Mouse (Mus musculus) liver, embryonic 14.5 days (tissue): ENCODE measurements at regions not wholly inside any gene's neighbourhood (a gene's known extent, or its start where the extent isn't known, plus 50 kb on each side); places are given as distances from the start of the nearest gene placed in this dataset.

Source experiments
- ATAC-seq: fragments of 200-750 bp; cut with Nextera tagmentation; 2 replicates; pipeline ENCODE4 v1.8.0; 2017; ENCODE audit warnings: moderate number of reproducible peaks, mild to moderate bottlenecking, moderate library complexity; ENCODE audit not compliant: insufficient read depth
- DNase-seq, 3 experiments: peaks; one replicate each; pipeline ENCODE4 v3.0.0-alpha.2; 2012 to 2013; ENCODE audit warnings: low read depth in 3 of 3, low spot score in 3 of 3
- H3K27ac ChIP-seq: fragments of 300-500 bp; sonication (generic); 2 replicates; pipeline ENCODE4 v1.5.1; 2014; ENCODE audit warnings: moderate library complexity, mild to moderate bottlenecking, control low read depth, inconsistent platforms
- H3K27me3 ChIP-seq: fragments of 300-500 bp; sonication (generic); 2 replicates; pipeline ENCODE4 v1.6.1; 2014; ENCODE audit warnings: mild to moderate bottlenecking, low read length, moderate library complexity; ENCODE audit not compliant: control insufficient read depth, insufficient read depth
- H3K36me3 ChIP-seq: fragments of 300-500 bp; sonication (generic); replicated peaks from 2 replicates; pipeline ENCODE4 v1.6.1; 2014; ENCODE audit warnings: low read depth; ENCODE audit not compliant: control insufficient read depth, insufficient read depth
- H3K4me1 ChIP-seq, 2 experiments: fragments of 200-500 bp in 1 of 2; fragments of 300-500 bp in 1 of 2; sonication (generic) in 1 of 2; replicated peaks; 2 replicates each; pipeline ENCODE4 v1.6.1; 2012 to 2014; ENCODE audit warnings: antibody characterized with exemption in 1 of 2, inconsistent platforms in 1 of 2, low read length in 1 of 2; ENCODE audit not compliant: control insufficient read depth in 2 of 2, insufficient read depth in 2 of 2
- H3K4me2 ChIP-seq: fragments of 300-500 bp; sonication (generic); 2 replicates; pipeline ENCODE4 v1.6.1; 2014; ENCODE audit warnings: low read depth, mild to moderate bottlenecking, control low read depth, moderate library complexity
- H3K4me3 ChIP-seq, 2 experiments: fragments of 200-500 bp in 1 of 2; fragments of 300-500 bp in 1 of 2; sonication (generic) in 1 of 2; 2 replicates each; pipeline ENCODE4 v1.5.1; 2012 to 2014; ENCODE audit warnings: low read depth in 2 of 2, low read length in 2 of 2, mild to moderate bottlenecking in 2 of 2, control low read depth in 1 of 2, inconsistent platforms in 1 of 2, moderate library complexity in 1 of 2; ENCODE audit not compliant: insufficient read depth in 1 of 2
- H3K9ac ChIP-seq: fragments of 300-500 bp; sonication (generic); replicated peaks from 2 replicates; pipeline ENCODE4 v1.6.1; 2014; ENCODE audit warnings: mild to moderate bottlenecking, control low read depth, moderate library complexity
- H3K9me3 ChIP-seq: fragments of 300-500 bp; sonication (generic); 2 replicates; pipeline ENCODE4 v1.6.1; 2016; ENCODE audit warnings: low read length, mixed read lengths; ENCODE audit not compliant: control insufficient read depth
- CTCF ChIP-seq: IDR thresholded peaks from 2 replicates; pipeline ENCODE4 v1.5.1; 2016; ENCODE audit warnings: antibody characterized with exemption, low read depth, control low read depth
- EP300 ChIP-seq: IDR thresholded peaks from 2 replicates; pipeline ENCODE4 v1.6.1; 2016; ENCODE audit warnings: antibody characterized with exemption, low read depth
- WGBS: fragments of 180-500 bp; shearing (Covaris S2); extraction: QIAGEN DNeasy Blood & Tissue Kit; methylation state at CpG from one replicate; pipeline ENCODE4 v1.1.7; 2014; ENCODE audit not compliant: insufficient replicate concordance; 5-methylcytosine and 5-hydroxymethylcytosine counted together

- Histone ChIP-seq H3K36me3 (no peaks in the 10 kb centered on the region), H3K27me3 (no peaks in the 10 kb centered on the region), H3K4me3 (no peak overlapping the region), H3K4me2 (no peak overlapping the region), H3K27ac (no peak overlapping the region), H3K9ac (no peak overlapping the region), H3K9me3 (no peaks in the 10 kb centered on the region), H3K4me1 (peaks cover 0 to 16% of the 10 kb centered on the region in 2 experiments; a peak in 3 of 4 replicates)
- TF ChIP-seq EP300 (no peak), CTCF (no peak)
- ATAC-seq (no peak), DNase-seq (no peak)
- WGBS: 80% methylated on average over 9 of the region's 9 CpGs
These were observed 97.8 kb upstream of the Parp11 start for GRCm38 (mm10) chr6:127348770-127349409.

- Histone ChIP-seq H3K27ac (no peak overlapping the region), H3K4me1 (peaks cover 0 to 16% of the 10 kb centered on the region in 2 experiments; a peak in 3 of 4 replicates), H3K27me3 (no peaks in the 10 kb centered on the region), H3K9me3 (no peaks in the 10 kb centered on the region), H3K9ac (no peak overlapping the region), H3K4me2 (no peak overlapping the region), H3K36me3 (no peaks in the 10 kb centered on the region), H3K4me3 (no peak overlapping the region)
- ATAC-seq (no peak), DNase-seq (no peak)
- 69% methylated on average over 12 of the region's 12 CpGs for WGBS
- TF ChIP-seq CTCF: no peak
- no peak for TF ChIP-seq EP300
These were observed 97.0 kb upstream of the Parp11 start for GRCm38 (mm10) chr6:127349479-127350110.

GRCm38 (mm10) chr6:127351691-127352090 lies 94.9 kb upstream of the Parp11 start:
- ATAC-seq (no peak), DNase-seq (no peak)
- Histone ChIP-seq H3K27me3 (no peaks in the 10 kb centered on the region), H3K4me3 (no peak overlapping the region), H3K4me1 (peaks cover 0 to 7% of the 10 kb centered on the region in 2 experiments; a peak in 1 of 4 replicates), H3K4me2 (no peak overlapping the region), H3K9ac (no peak overlapping the region), H3K36me3 (no peaks in the 10 kb centered on the region), H3K27ac (no peak overlapping the region), H3K9me3 (no peaks in the 10 kb centered on the region)
- no peak for TF ChIP-seq EP300
- no peak for TF ChIP-seq CTCF
- 40% methylated on average over 5 of the region's 5 CpGs for WGBS

GRCm38 (mm10) chr6:127355112-127355511 lies 91.5 kb upstream of the Parp11 start:
- 42% methylated on average over 6 of the region's 6 CpGs for WGBS

GRCm38 (mm10) chr6:127356442-127356841 lies 90.2 kb upstream of the Parp11 start:
- TF ChIP-seq EP300 (no peak), CTCF (no peak)
- Histone ChIP-seq H3K27me3 (no peaks in the 10 kb centered on the region), H3K4me3 (no peak overlapping the region), H3K9ac (no peak overlapping the region), H3K4me2 (no peak overlapping the region), H3K27ac (no peak overlapping the region), H3K4me1 (peaks cover 3 to 4% of the 10 kb centered on the region in 2 experiments; a peak in 1 of 4 replicates), H3K9me3 (no peaks in the 10 kb centered on the region), H3K36me3 (no peaks in the 10 kb centered on the region)
- no peak for DNase-seq
- ATAC-seq: no peak
- 60% methylated on average over 8 of the region's 8 CpGs for WGBS

More at GRCm38 (mm10) chr6:127355112-127355511, 91.5 kb upstream of the Parp11 start:
- H3K4me1 ChIP-seq: peaks cover 3 to 8% of the 10 kb centered on the region in 2 experiments; a peak in 1 of 4 replicates
- no peaks in the 10 kb centered on the region for H3K9me3 ChIP-seq
- no peak for DNase-seq
- no peak for ATAC-seq
- H3K4me3 ChIP-seq: no peak overlapping the region
- no peak overlapping the region for H3K9ac ChIP-seq
- H3K4me2 ChIP-seq: no peak overlapping the region
- H3K27me3 ChIP-seq: no peaks in the 10 kb centered on the region
- TF ChIP-seq CTCF (no peak), EP300 (no peak)
- no peaks in the 10 kb centered on the region for H3K36me3 ChIP-seq
- no peak overlapping the region for H3K27ac ChIP-seq
